Mouse (Mus musculus) forebrain, embryonic 13.5 days (tissue): ENCODE results near the gene Atad1. TPM values are rescaled to one million over a fixed set of nuclear protein-coding genes. Genes with fewer than 3 reads are reported as not detected.

ENCODE experiments used
- ATAC-seq: fragments of 200-750 bp; cut with Nextera tagmentation; 2 replicates; pipeline ENCODE4 v1.8.0; 2017
- H3K27ac ChIP-seq: fragments of 300-500 bp; sonication (generic); 2 replicates; pipeline ENCODE4 v1.5.1; 2015; ENCODE audit warnings: inconsistent platforms, mild to moderate bottlenecking, moderate library complexity
- H3K27me3 ChIP-seq: fragments of 300-500 bp; sonication (generic); 2 replicates; pipeline ENCODE4 v1.6.1; 2015; ENCODE audit warnings: mild to moderate bottlenecking, inconsistent platforms
- H3K36me3 ChIP-seq: fragments of 300-500 bp; sonication (generic); 2 replicates; pipeline ENCODE4 v1.6.1; 2015; ENCODE audit warnings: mild to moderate bottlenecking, inconsistent platforms; ENCODE audit not compliant: poor library complexity, severe bottlenecking
- H3K4me1 ChIP-seq: fragments of 300-500 bp; sonication (generic); 2 replicates; pipeline ENCODE4 v1.6.1; 2015; ENCODE audit warnings: inconsistent platforms
- H3K4me2 ChIP-seq: fragments of 300-500 bp; sonication (generic); 2 replicates; pipeline ENCODE4 v1.6.1; 2015; ENCODE audit warnings: inconsistent platforms, mild to moderate bottlenecking, moderate library complexity
- H3K4me3 ChIP-seq: fragments of 300-500 bp; sonication (generic); 2 replicates; pipeline ENCODE4 v1.5.1; 2015; ENCODE audit warnings: mild to moderate bottlenecking, inconsistent platforms
- H3K9ac ChIP-seq: fragments of 300-500 bp; sonication (generic); 2 replicates; pipeline ENCODE4 v1.6.1; 2015; ENCODE audit warnings: mild to moderate bottlenecking, inconsistent platforms
- H3K9me3 ChIP-seq: fragments of 300-500 bp; sonication (generic); replicated peaks from 2 replicates; pipeline ENCODE4 v1.6.1; 2016; ENCODE audit warnings: inconsistent platforms
- WGBS: fragments of 180-500 bp; shearing (Covaris S2); methylation state at CpG from one replicate; pipeline ENCODE4 v1.1.7; 2015; 5-methylcytosine and 5-hydroxymethylcytosine counted together
- polyA plus RNA-seq: library from polyadenylated mRNA; unstranded; fragments of >200 nt; fragmentation: Nextera tagmentation; extraction: Ambion mirVana; gene quantifications from 2 replicates; pipeline ENCODE4 v1.2.1, GENCODE M21; 2015

Gene Atad1
- polyA plus RNA-seq, 1 experiment from 2014 or later: 102 TPM

DNA sequence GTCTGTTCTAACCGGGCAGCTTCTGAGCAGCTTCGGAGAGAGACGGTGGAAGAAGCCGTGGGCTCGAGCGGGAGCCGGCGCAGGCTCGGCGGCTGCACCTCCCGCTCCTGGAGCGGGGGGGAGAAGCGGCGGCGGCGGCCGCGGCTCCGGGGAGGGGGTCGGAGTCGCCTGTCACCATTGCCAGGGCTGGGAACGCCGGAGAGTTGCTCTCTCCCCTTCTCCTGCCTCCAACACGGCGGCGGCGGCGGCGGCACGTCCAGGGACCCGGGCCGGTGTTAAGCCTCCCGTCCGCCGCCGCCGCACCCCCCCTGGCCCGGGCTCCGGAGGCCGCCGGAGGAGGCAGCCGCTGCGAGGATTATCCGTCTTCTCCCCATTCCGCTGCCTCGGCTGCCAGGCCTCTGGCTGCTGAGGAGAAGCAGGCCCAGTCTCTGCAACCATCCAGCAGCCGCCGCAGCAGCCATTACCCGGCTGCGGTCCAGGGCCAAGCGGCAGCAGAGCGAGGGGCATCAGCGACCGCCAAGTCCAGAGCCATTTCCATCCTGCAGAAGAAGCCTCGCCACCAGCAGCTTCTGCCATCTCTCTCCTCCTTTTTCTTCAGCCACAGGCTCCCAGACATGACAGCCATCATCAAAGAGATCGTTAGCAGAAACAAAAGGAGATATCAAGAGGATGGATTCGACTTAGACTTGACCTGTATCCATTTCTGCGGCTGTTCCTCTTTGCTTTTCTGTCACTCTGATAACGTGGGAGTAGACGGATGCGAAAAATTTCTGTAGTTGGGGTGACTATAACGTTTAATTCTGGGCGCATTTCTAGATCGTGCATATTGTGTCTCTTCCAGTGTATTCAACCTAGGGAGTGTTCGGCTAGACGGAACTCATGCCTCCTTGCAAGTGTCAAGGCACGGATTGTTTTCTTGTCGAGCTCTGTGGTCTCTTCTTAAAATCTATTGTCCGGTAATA, 18.5 kb upstream of the Atad1 start:
- Histone ChIP-seq H3K4me2 (peak overlapping the region; percentile 95), H3K9ac (peak overlapping the region; percentile 98), H3K9me3 (no peaks in the 10 kb centered on the region), H3K27ac (peak overlapping the region; percentile 99), H3K27me3 (no peaks in the 10 kb centered on the region), H3K4me1 (peaks cover 42% of the 10 kb centered on the region), H3K4me3 (peak overlapping the region; percentile 97), H3K36me3 (no peaks in the 10 kb centered on the region)
- under 1% methylated on average over 42 of the region's 69 CpGs for WGBS
- ATAC-seq: peak; percentile 14

GRCm38 (mm10) chr19:32756900-32757725, 17.5 kb upstream of the Atad1 start, which contains the start of gene Pten:
TSS of gene Pten (plus strand) at chr19:32757497.
- Histone ChIP-seq H3K9ac (peak within 1 kb of the TSS; percentile 98), H3K4me3 (peak within 1 kb of the TSS; percentile 97), H3K27ac (peak within 1 kb of the TSS; percentile 99), H3K4me2 (peak within 1 kb of the TSS; percentile 95), H3K27me3 (no peaks in the 10 kb centered on the region), H3K36me3 (no peaks in the 10 kb centered on the region), H3K4me1 (peaks cover 34% of the 10 kb centered on the region), H3K9me3 (no peaks in the 10 kb centered on the region)
- WGBS: 0% methylated on average over 55 of the region's 77 CpGs
- peak; percentile 89 for ATAC-seq

DNA sequence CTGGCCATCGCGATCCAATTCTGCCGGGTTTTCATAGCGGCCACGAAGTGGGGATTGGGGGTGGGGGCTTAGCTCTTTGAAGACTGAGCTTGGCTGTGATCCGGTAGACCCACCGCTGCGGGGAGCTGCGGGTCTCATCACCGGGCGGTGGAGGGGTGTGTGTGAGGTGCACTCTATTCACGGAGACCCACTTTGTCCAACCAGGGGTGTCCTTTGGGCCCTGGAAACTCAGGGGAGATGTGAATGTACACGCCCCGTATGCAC, 17.0 kb upstream of the Atad1 start:
- Histone ChIP-seq H3K27me3 (no peaks in the 10 kb centered on the region), H3K4me2 (peak overlapping the region; percentile 95), H3K27ac (peak overlapping the region; percentile 99), H3K36me3 (no peaks in the 10 kb centered on the region), H3K4me1 (peaks cover 34% of the 10 kb centered on the region), H3K9me3 (no peaks in the 10 kb centered on the region), H3K9ac (peak overlapping the region; percentile 88), H3K4me3 (peak overlapping the region; percentile 97)
- peak; percentile 53 for ATAC-seq
- WGBS: 0% methylated on average over 14 of the region's 14 CpGs

DNA sequence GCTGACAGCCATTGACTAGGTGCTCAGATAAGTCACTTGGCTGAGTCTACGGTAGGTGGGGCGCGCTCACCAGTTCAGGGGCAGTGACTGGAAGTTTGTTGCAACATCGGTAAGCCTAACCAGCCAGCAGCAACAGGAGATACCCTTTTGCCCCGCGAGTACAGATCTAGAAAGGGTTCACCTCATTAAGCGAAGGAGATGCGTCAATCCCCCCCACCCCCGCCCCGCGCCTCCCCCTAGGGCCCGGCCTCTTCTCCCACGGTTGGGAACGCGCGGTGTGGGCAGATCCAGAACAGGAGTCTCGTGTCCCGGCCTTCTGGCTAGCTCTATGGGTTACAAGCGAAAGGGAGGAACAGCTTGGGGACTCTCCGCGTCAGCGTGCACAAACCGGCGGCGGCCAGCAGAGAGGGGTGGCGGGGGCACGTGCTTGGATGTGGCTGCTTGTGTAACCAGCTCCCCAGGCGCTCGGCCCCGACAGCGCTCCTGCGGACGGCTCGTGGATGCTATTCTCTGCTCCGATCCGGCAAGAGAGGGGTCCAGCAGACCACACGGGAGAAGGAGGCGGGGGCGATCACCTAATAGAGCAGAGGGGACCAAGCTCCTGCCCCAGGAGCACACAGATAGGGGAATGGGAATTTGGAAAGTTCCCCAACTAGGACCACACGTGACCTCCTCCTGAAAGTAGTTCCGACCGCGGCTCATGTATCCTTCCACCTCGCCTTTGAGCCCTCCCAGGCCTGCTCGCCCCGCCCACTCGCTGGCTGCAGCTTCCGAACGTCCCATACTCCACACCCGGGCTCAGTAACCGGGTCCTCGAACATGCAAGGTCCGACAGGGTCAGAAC, 16.4 kb upstream of the Atad1 start:
- H3K4me3 ChIP-seq: peak overlapping the region; percentile 97
- H3K9ac ChIP-seq: peak overlapping the region; percentile 88
- WGBS: under 1% methylated on average over 47 of the region's 53 CpGs
- H3K4me2 ChIP-seq: peak overlapping the region; percentile 95
- H3K4me1 ChIP-seq: peaks cover 30% of the 10 kb centered on the region
- no peaks in the 10 kb centered on the region for H3K27me3 ChIP-seq
- peak overlapping the region; percentile 99 for H3K27ac ChIP-seq
- no peaks in the 10 kb centered on the region for H3K9me3 ChIP-seq
- ATAC-seq: peak; percentile 78
- no peaks in the 10 kb centered on the region for H3K36me3 ChIP-seq

DNA sequence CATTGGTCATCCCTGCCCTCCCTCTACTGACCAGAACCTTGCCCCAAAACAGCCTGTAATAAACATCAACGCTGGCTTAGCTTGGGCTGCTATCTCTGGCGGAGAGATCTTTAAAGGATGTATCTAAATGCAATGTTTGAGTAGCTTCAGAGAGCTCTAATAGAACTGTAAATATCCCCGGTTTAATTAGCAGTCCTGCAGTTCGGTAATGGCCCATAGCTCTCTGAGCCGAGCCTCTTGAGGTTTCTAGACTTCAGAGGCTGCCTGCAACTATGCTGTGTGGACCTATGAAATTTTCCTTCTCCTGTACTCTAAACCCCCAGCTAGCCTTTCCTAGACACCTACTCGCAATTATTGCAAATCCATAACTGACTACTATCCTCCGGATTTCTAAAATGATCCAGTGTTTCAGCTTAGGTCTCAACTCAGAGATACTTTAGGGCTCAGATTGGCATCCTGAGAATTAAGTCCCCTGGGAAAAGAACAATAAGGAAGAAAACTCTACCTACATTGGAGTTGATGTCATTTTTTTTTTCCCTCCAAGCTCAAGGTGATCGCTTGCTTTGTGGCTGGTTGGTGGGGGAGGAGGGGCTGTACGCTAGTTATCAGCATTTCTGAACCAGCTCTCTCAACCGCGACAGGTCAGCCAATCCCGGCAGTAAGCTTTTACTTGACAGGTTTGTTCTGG, 15.7 kb upstream of the Atad1 start:
- WGBS: 4% methylated on average over 12 of the region's 12 CpGs
- Histone ChIP-seq H3K27me3 (no peaks in the 10 kb centered on the region), H3K4me1 (peaks cover 23% of the 10 kb centered on the region), H3K9ac (peak overlapping the region; percentile 88), H3K36me3 (no peaks in the 10 kb centered on the region), H3K4me3 (peak overlapping the region; percentile 97), H3K9me3 (no peaks in the 10 kb centered on the region), H3K27ac (no peak overlapping the region), H3K4me2 (peak overlapping the region; percentile 95)
- ATAC-seq: no peak

- Histone ChIP-seq H3K27me3 (no peaks in the 10 kb centered on the region), H3K9me3 (no peaks in the 10 kb centered on the region), H3K9ac (no peak overlapping the region), H3K4me3 (no peak overlapping the region), H3K36me3 (no peaks in the 10 kb centered on the region), H3K4me2 (peak overlapping the region; percentile 95; the same call in 1 of the 2 replicates), H3K4me1 (peaks cover 16% of the 10 kb centered on the region), H3K27ac (no peak overlapping the region)
- WGBS: 16% methylated on average over 15 of the region's 15 CpGs
- no peak for ATAC-seq
Measured at GRCm38 (mm10) chr19:32754188-32755000, 14.8 kb upstream of the Atad1 start.

DNA sequence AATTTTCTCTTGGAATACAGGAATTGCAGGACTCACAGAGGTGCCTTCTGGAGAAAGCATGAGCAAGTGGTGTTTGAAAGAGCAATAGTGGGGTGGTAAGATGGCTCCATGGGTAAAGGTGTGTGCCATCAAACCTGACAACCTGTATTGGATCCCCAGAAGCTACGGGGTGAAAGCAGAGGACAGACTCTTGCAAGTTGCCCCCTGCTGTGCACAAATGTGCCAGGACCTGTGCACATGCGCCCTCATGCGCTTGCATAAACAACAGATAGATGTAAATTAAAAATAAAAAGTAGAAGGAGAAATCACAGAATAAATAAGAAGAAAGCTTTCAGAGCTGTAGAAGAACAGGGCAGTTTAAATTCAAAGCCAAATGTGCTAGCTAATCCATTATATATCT, 13.8 kb upstream of the Atad1 start:
- Histone ChIP-seq H3K27ac (no peak overlapping the region), H3K4me3 (no peak overlapping the region), H3K9ac (no peak overlapping the region), H3K9me3 (no peaks in the 10 kb centered on the region), H3K36me3 (no peaks in the 10 kb centered on the region), H3K4me2 (no peak overlapping the region), H3K4me1 (peaks cover 14% of the 10 kb centered on the region), H3K27me3 (no peaks in the 10 kb centered on the region)
- ATAC-seq: no peak
- WGBS: 75% methylated on average over 3 of the region's 3 CpGs

DNA sequence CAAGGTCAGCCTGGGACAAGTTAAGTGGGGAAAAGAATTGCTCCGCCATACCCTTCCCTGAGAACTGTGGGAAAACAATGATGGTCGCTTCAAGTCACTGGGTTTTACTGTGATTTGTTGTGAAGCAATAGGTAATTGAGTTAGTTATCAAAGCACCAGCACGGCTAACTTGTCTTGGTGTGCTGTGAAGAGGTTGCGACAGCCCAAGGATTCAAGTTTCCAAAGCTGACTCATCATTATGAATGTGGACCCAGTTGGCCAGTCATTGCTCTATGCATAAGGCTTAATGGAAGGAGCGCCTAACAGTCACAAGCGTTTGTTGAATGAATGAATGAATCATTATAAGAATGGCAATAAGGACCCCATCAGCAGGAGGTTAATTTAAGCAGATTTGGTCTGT, 12.8 kb upstream of the Atad1 start:
- ATAC-seq: no peak
- H3K27me3 ChIP-seq: no peaks in the 10 kb centered on the region
- H3K9ac ChIP-seq: no peak overlapping the region
- WGBS: 91% methylated on average over 6 of the region's 6 CpGs
- H3K36me3 ChIP-seq: no peaks in the 10 kb centered on the region
- no peak overlapping the region for H3K4me3 ChIP-seq
- H3K4me2 ChIP-seq: no peak overlapping the region
- peaks cover 14% of the 10 kb centered on the region for H3K4me1 ChIP-seq
- no peak overlapping the region for H3K27ac ChIP-seq
- H3K9me3 ChIP-seq: no peaks in the 10 kb centered on the region

GRCm38 (mm10) chr19:32749425-32749824, 9.8 kb upstream of the Atad1 start:
- no peak overlapping the region for H3K9ac ChIP-seq
- no peaks in the 10 kb centered on the region for H3K9me3 ChIP-seq
- WGBS: 10% methylated on average over 6 of the region's 6 CpGs
- no peaks in the 10 kb centered on the region for H3K27me3 ChIP-seq
- no peaks in the 10 kb centered on the region for H3K36me3 ChIP-seq
- H3K4me2 ChIP-seq: no peak overlapping the region
- no peak overlapping the region for H3K4me3 ChIP-seq
- ATAC-seq: no peak
- H3K4me1 ChIP-seq: peaks cover 1% of the 10 kb centered on the region; the same call in 1 of the 2 replicates
- H3K27ac ChIP-seq: no peak overlapping the region

GRCm38 (mm10) chr19:32740641-32741345, 1.2 kb upstream of the Atad1 start:
- no peak overlapping the region for H3K4me2 ChIP-seq
- H3K27me3 ChIP-seq: no peaks in the 10 kb centered on the region
- H3K36me3 ChIP-seq: no peaks in the 10 kb centered on the region
- H3K4me1 ChIP-seq: no peaks in the 10 kb centered on the region
- no peak overlapping the region for H3K9ac ChIP-seq
- no peaks in the 10 kb centered on the region for H3K9me3 ChIP-seq
- ATAC-seq: no peak
- no peak overlapping the region for H3K4me3 ChIP-seq
- 96% methylated on average over 4 of the region's 4 CpGs for WGBS
- H3K27ac ChIP-seq: no peak overlapping the region
